Mouse (Mus musculus): ENCODE measurements around the gene Ric8a.

DNA sequence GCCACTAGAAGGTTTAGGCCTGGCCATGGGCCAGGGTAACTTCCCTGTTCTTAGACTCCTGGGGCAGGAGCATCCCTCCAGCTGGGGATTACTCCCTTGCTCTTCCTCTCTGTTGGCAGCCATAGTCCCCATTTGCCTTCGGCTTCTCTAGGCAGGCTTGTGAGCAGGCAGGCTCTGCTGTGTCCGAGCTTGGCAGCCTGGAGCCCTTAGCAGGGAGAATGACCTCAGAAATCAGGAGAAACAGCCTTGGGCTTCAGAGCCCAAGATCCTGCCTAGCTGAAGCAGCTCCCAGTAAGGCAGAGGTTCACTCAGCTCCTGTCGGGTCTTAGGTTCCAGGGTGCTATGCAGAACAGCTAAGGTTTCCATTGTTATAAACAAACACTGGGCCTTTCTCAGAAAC lies 42.4 kb downstream of the Ric8a start:
- TF ChIP-seq CTCF (IDR thresholded peaks at IDR 0.05; ENCODE audit: insufficient read depth, low read length), result no peak
- TF ChIP-seq POLR2A (IDR thresholded peaks at IDR 0.05; ENCODE audit: borderline replicate concordance, extremely low read depth, low read depth, low read length), result no peak

Data from lung, adult 2 months (tissue).